ENCODE assay signal across 9 mouse cellular contexts in genomic region chr7:48790117-48790516, GRCm38 (mm10). TPM values are rescaled to one million over a fixed set of nuclear protein-coding genes. Genes with fewer than 3 reads are reported as not detected.
DNase-seq lines count a peak whose midpoint lies in the region; ATAC-seq and TF ChIP-seq lines count a peak whose summit lies in the region.
"Had no signal": no experiment of that assay in that cellular context is flagged by ENCODE, and none has a peak within 500 bp of the region (broad histone marks: within the 10 kb centered on the region; RNA-seq: fewer than 3 reads in every experiment).

No protein-coding gene starts in this region.

- H3K4me3 ChIP-seq in left cerebral cortex, adult 2 months, result peak overlapping the region; percentile 86
- peak overlapping the region; percentile 83; the same call in 1 of the 2 replicates for H3K4me3 ChIP-seq in cortical plate, adult 2 months (ENCODE audit: insufficient read depth, low read length)
- peak overlapping the region; percentile 72 for H3K4me3 ChIP-seq in intestine, postnatal 0 days (ENCODE audit: low read depth, low read length)

- no peaks in the 10 kb centered on the region for H3K27me3 ChIP-seq in intestine, postnatal 0 days (replicated peaks; ENCODE audit: control insufficient read depth, insufficient read depth, low read length)

- peaks cover 2% of the 10 kb centered on the region; the same call in 1 of the 2 replicates for H3K4me1 ChIP-seq in cortical plate, adult 2 months (ENCODE audit: control insufficient read depth, insufficient read depth, low read length)
- 0 out of 2 replicates have a peak, but pooled peaks cover 7% of the 10 kb centered on the region for H3K4me1 ChIP-seq in intestine, postnatal 0 days (replicated peaks; ENCODE audit: control insufficient read depth, insufficient read depth, low read length)

- DNase-seq in left cerebral cortex, adult 2 months (ENCODE audit: extremely low spot score in 1 of 2, low spot score in 2 of 2), result no peak
- no peak for DNase-seq in left cerebral cortex, postnatal 4 days
- DNase-seq in retina, postnatal 1 day, result peak; percentile 24
- DNase-seq in thymus, postnatal 4 days, result no peak
- DNase-seq in thymus, postnatal 10 days (ENCODE audit: low spot score in 2 of 2), result no peak
- no peak for DNase-seq in left cerebral cortex, postnatal 36 days (ENCODE audit: low spot score in 2 of 2)

- no peaks in the 10 kb centered on the region for H3K36me3 ChIP-seq in intestine, postnatal 0 days (ENCODE audit: control insufficient read depth, insufficient read depth)

- no peak for ATAC-seq in intestine, postnatal 0 days

- no peak for TF ChIP-seq POLR2A in cortical plate, adult 2 months (IDR thresholded peaks at IDR 0.05; ENCODE audit: extremely low read depth, insufficient read depth, low read length)

- no peak overlapping the region for H3K9ac ChIP-seq in intestine, postnatal 0 days (ENCODE audit: low read depth, low read length)

- no peak for TF ChIP-seq CTCF in left cerebral cortex, adult 2 months (IDR thresholded peaks at IDR 0.05)
- no peak for TF ChIP-seq CTCF in cortical plate, adult 2 months (IDR thresholded peaks at IDR 0.05; ENCODE audit: extremely low read depth, insufficient read depth, low read length)
- TF ChIP-seq CTCF in intestine, postnatal 0 days (IDR thresholded peaks at IDR 0.05; ENCODE audit: low read depth), result no peak

- H3K9me3 ChIP-seq in intestine, postnatal 0 days (ENCODE audit: control insufficient read depth), result no peaks in the 10 kb centered on the region

- 41% methylated on average over 4 of the region's 4 CpGs for WGBS in intestine, postnatal 0 days

- no peak overlapping the region for H3K27ac ChIP-seq in left cerebral cortex, adult 2 months
- no peak overlapping the region for H3K27ac ChIP-seq in cortical plate, adult 2 months (ENCODE audit: insufficient read depth, low read length)
- 0 out of 2 replicates have a peak overlapping the region, but pooled peaks have one; percentile 21 for H3K27ac ChIP-seq in intestine, postnatal 0 days (ENCODE audit: low read depth, low read length)

- intact Hi-C loops in left cerebral cortex, adult 2 months (cut with DNase I), result no loop called here
- intact Hi-C loops in left cerebral cortex, postnatal 4 days (cut with DNase I), result no loop called here
- intact Hi-C loops in left cerebral cortex, postnatal 36 days (cut with DNase I), result no loop called here

- H3K4me2 ChIP-seq in intestine, postnatal 0 days (replicated peaks; ENCODE audit: low read depth), result peak overlapping the region; percentile 87

RNA-seq across cellular contexts. Expression of gene Zdhhc13, which starts 1.3 kb away (rescaled TPM):
- 10 to 100 TPM; 21.0 to 24.2 TPM for total RNA-seq in left cerebral cortex, adult 2 months (2021)
- total RNA-seq in left cerebral cortex, postnatal 4 days (2021), result 10 to 100 TPM; 29.9 to 32.6 TPM
- polyA plus RNA-seq in cortical plate, adult 2 months (2012; rRNA removed), result 21.3 TPM in 2 replicates
- polyA plus RNA-seq in intestine, postnatal 0 days (2015; fragmentation: Nextera tagmentation; extraction: Ambion mirVana), result 25.2 and 29.8 TPM in 2 replicates
- 10 to 100 TPM; 25.5 to 26.6 TPM for total RNA-seq in left cerebral cortex, postnatal 36 days (2021)

RNA-seq across cellular contexts. Expression of gene Csrp3, which starts 57.7 kb away (rescaled TPM):
- total RNA-seq in left cerebral cortex, adult 2 months (2021), result not detected
- not detected for total RNA-seq in left cerebral cortex, postnatal 4 days (2021)
- not detected in 2 replicates for polyA plus RNA-seq in cortical plate, adult 2 months (2012; rRNA removed)
- polyA plus RNA-seq in intestine, postnatal 0 days (2015; fragmentation: Nextera tagmentation; extraction: Ambion mirVana), result 5.0 and 5.8 TPM in 2 replicates
- total RNA-seq in left cerebral cortex, postnatal 36 days (2021), result not detected
- total RNA-seq: layer of hippocampus, postnatal 10 days had no signal
